Mouse (Mus musculus) liver, adult 2 months (tissue): ENCODE measurements at regions not wholly inside any gene's neighbourhood (a gene's known extent, or its start where the extent isn't known, plus 50 kb on each side); places are given as distances from the start of the nearest gene placed in this dataset.

Experiments used
- DNase-seq: peaks from one replicate; pipeline ENCODE4 v3.0.0-alpha.2; 2011; ENCODE audit warnings: low read depth, low spot score; ENCODE audit errors: extremely low read depth
- H3K27ac ChIP-seq: fragments of 200-500 bp; replicated peaks from 2 replicates; pipeline ENCODE4 v1.5.1; 2012; ENCODE audit warnings: low read depth, mild to moderate bottlenecking, control low read depth, inconsistent platforms, low read length; ENCODE audit not compliant: insufficient read depth
- H3K27me3 ChIP-seq: fragments of 200-500 bp; 2 replicates; pipeline ENCODE4 v1.6.1; 2012; ENCODE audit warnings: mild to moderate bottlenecking, moderate library complexity, low read length, inconsistent platforms; ENCODE audit not compliant: control insufficient read depth, insufficient read depth
- H3K36me3 ChIP-seq: fragments of 200-500 bp; 2 replicates; pipeline ENCODE4 v1.6.1; 2012; ENCODE audit warnings: low read length, inconsistent platforms; ENCODE audit not compliant: control insufficient read depth, insufficient read depth
- H3K4me1 ChIP-seq: fragments of 200-500 bp; 2 replicates; pipeline ENCODE4 v1.6.1; 2011; ENCODE audit warnings: low read length; ENCODE audit not compliant: control insufficient read depth, insufficient read depth
- H3K4me3 ChIP-seq: fragments of 200-500 bp; 2 replicates; pipeline ENCODE4 v1.5.1; 2011; ENCODE audit warnings: low read depth, mild to moderate bottlenecking, control low read depth, low read length, moderate library complexity; ENCODE audit not compliant: insufficient read depth
- H3K79me2 ChIP-seq: fragments of 200-500 bp; 2 replicates; pipeline ENCODE4 v1.6.1; 2012; ENCODE audit warnings: inconsistent platforms, mild to moderate bottlenecking, low read length, moderate library complexity; ENCODE audit not compliant: control insufficient read depth, insufficient read depth
- H3K9ac ChIP-seq: fragments of 200-500 bp; 2 replicates; pipeline ENCODE4 v1.6.1; 2012; ENCODE audit warnings: low read depth, mild to moderate bottlenecking, control low read depth, inconsistent platforms, low read length
- CTCF ChIP-seq: fragments of 200-500 bp; IDR thresholded peaks from 2 replicates; pipeline ENCODE4 v1.5.1; 2011; ENCODE audit warnings: low read depth, low read length, control low read depth
- POLR2A ChIP-seq: fragments of 200-500 bp; IDR thresholded peaks from 2 replicates; pipeline ENCODE4 v1.6.1; 2011; ENCODE audit warnings: low read length, control low read depth; ENCODE audit not compliant: insufficient read depth; ENCODE audit errors: extremely low read depth
- WGBS: fragments of 180-500 bp; shearing (Covaris S2); methylation state at CpG from one replicate; pipeline ENCODE4 v1.1.7; 2018; 5-methylcytosine and 5-hydroxymethylcytosine counted together

- no peak overlapping the region for H3K9ac ChIP-seq
- no peaks in the 10 kb centered on the region for H3K79me2 ChIP-seq
- TF ChIP-seq CTCF = no peak
- no peak for TF ChIP-seq POLR2A
- 71% methylated on average over 2 of the region's 2 CpGs for WGBS
- DNase-seq = no peak
- H3K4me1 ChIP-seq = no peaks in the 10 kb centered on the region
- H3K4me3 ChIP-seq = no peak overlapping the region
- no peaks in the 10 kb centered on the region for H3K36me3 ChIP-seq
- no peak overlapping the region for H3K27ac ChIP-seq
- H3K27me3 ChIP-seq = no peaks in the 10 kb centered on the region
Measured at GRCm38 (mm10) chr7:138657076-138657475, 188.8 kb upstream of the Ppp2r2d start.

- TF ChIP-seq POLR2A (no peak), CTCF (no peak)
- Histone ChIP-seq H3K9ac (no peak overlapping the region), H3K27me3 (no peaks in the 10 kb centered on the region), H3K27ac (no peak overlapping the region), H3K4me1 (no peaks in the 10 kb centered on the region), H3K36me3 (no peaks in the 10 kb centered on the region), H3K4me3 (no peak overlapping the region), H3K79me2 (no peaks in the 10 kb centered on the region)
- WGBS = 77% methylated on average over 3 of the region's 3 CpGs
- no peak for DNase-seq
Measured at GRCm38 (mm10) chr7:138655940-138656339, 189.9 kb upstream of the Ppp2r2d start.

GRCm38 (mm10) chr7:138650946-138651345 is 194.9 kb upstream of the Ppp2r2d start:
- no peaks in the 10 kb centered on the region for H3K36me3 ChIP-seq
- no peaks in the 10 kb centered on the region for H3K79me2 ChIP-seq
- no peak for DNase-seq
- TF ChIP-seq CTCF = no peak
- no peaks in the 10 kb centered on the region for H3K4me1 ChIP-seq
- no peak overlapping the region for H3K27ac ChIP-seq
- H3K27me3 ChIP-seq = no peaks in the 10 kb centered on the region
- H3K4me3 ChIP-seq = no peak overlapping the region
- no peak overlapping the region for H3K9ac ChIP-seq
- WGBS = 89% methylated on average over 5 of the region's 5 CpGs

- no peaks in the 10 kb centered on the region for H3K4me1 ChIP-seq
- H3K9ac ChIP-seq = no peak overlapping the region
- no peaks in the 10 kb centered on the region for H3K36me3 ChIP-seq
- DNase-seq = no peak
- no peaks in the 10 kb centered on the region for H3K79me2 ChIP-seq
- no peak overlapping the region for H3K4me3 ChIP-seq
- H3K27me3 ChIP-seq = no peaks in the 10 kb centered on the region
- no peak for TF ChIP-seq CTCF
- no peak for TF ChIP-seq POLR2A
- no peak overlapping the region for H3K27ac ChIP-seq
- 67% methylated on average over 2 of the region's 2 CpGs for WGBS
Measured at GRCm38 (mm10) chr7:138647636-138648035, 198.2 kb upstream of the Ppp2r2d start.

- no peak overlapping the region for H3K9ac ChIP-seq
- H3K27me3 ChIP-seq = no peaks in the 10 kb centered on the region
- H3K4me3 ChIP-seq = no peak overlapping the region
- H3K36me3 ChIP-seq = no peaks in the 10 kb centered on the region
- H3K27ac ChIP-seq = no peak overlapping the region
- no peaks in the 10 kb centered on the region for H3K79me2 ChIP-seq
- H3K4me1 ChIP-seq = no peaks in the 10 kb centered on the region
- WGBS = 68% methylated on average over 6 of the region's 6 CpGs
- no peak for DNase-seq
- TF ChIP-seq POLR2A (no peak), CTCF (no peak)
Measured at GRCm38 (mm10) chr7:138640492-138641165, 205.2 kb upstream of the Ppp2r2d start.

- no peak overlapping the region for H3K27ac ChIP-seq
- TF ChIP-seq CTCF = no peak
- TF ChIP-seq POLR2A = no peak
- no peak for DNase-seq
- no peaks in the 10 kb centered on the region for H3K36me3 ChIP-seq
- 82% methylated on average over 3 of the region's 3 CpGs for WGBS
- no peaks in the 10 kb centered on the region for H3K27me3 ChIP-seq
- H3K4me3 ChIP-seq = no peak overlapping the region
- no peaks in the 10 kb centered on the region for H3K4me1 ChIP-seq
- no peaks in the 10 kb centered on the region for H3K79me2 ChIP-seq
- H3K9ac ChIP-seq = no peak overlapping the region
Measured at GRCm38 (mm10) chr7:138639541-138639940, 206.3 kb upstream of the Ppp2r2d start.
